Mouse (Mus musculus): Measurements from ENCODE around the gene Inhbb. TPM values are rescaled to one million over a fixed set of nuclear protein-coding genes. Genes with fewer than 3 reads are reported as not detected.

Inhbb gene
- total and polyA plus RNA-seq, 3 experiments: not detected

DNA sequence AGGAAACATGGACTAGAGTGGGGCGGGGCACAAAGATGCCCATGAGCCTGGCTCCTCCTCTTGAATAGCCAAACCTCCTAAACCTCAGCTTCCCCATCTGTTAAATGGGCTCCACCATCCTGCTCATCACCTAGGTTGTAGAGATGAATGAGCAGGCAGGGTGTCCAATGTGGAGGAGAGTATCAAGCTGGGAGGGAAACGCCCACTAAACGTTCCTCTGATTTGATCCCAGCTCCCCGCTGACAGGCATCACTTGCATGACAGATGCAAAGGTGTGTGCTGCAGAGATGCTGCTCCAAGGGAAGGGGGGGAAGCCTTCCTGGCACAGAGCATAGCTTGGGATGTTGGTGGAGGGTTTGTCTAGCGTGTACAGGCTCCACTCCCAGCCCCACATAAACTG is 11.4 kb downstream of the Inhbb start:
- Histone ChIP-seq H3K36me3 (ENCODE audit: control insufficient read depth in 1 of 2, insufficient read depth in 2 of 2, low read length in 2 of 2) (no peaks in the 10 kb centered on the region), H3K4me1 (ENCODE audit: control insufficient read depth in 1 of 2, insufficient read depth in 2 of 2, low read length in 2 of 2) (no peaks in the 10 kb centered on the region), H3K4me3 (ENCODE audit: control insufficient read depth in 1 of 2, insufficient read depth in 1 of 2, low read depth in 2 of 2, low read length in 2 of 2) (no peak overlapping the region), H3K9ac (ENCODE audit: control insufficient read depth, low read depth, low read length, poor library complexity, severe bottlenecking) (no peak overlapping the region), H3K27me3 (ENCODE audit: control insufficient read depth in 1 of 2, insufficient read depth in 2 of 2, low read length in 2 of 2) (no peaks in the 10 kb centered on the region), H3K9me3 (replicated peaks; ENCODE audit: insufficient read depth, low read length) (no peaks in the 10 kb centered on the region), H3K27ac (ENCODE audit: control insufficient read depth, low read depth, low read length) (no peak overlapping the region), H3K79me2 (ENCODE audit: control insufficient read depth, insufficient read depth, low read length, poor library complexity) (no peaks in the 10 kb centered on the region)
- DNase-seq (ENCODE audit: low read depth, low spot score): no peak
- TF ChIP-seq MAFK (IDR thresholded peaks at IDR 0.05; ENCODE audit: borderline replicate concordance, low read depth, low read length) (no peak), CHD1 (IDR thresholded peaks at IDR 0.05; ENCODE audit: low read depth, low read length) (no peak), POLR2AphosphoS2 (IDR thresholded peaks at IDR 0.05; ENCODE audit: low read length) (no peak), POLR2A (IDR thresholded peaks at IDR 0.05; ENCODE audit: control insufficient read depth in 1 of 2, insufficient read depth in 1 of 2, low read depth in 1 of 2, low read length in 2 of 2, poor library complexity in 1 of 2) (no peak), TAL1 (IDR thresholded peaks at IDR 0.05; ENCODE audit: low read length) (no peak), MAZ (IDR thresholded peaks at IDR 0.05; ENCODE audit: low read depth, low read length) (no peak), BHLHE40 (IDR thresholded peaks at IDR 0.05; ENCODE audit: borderline replicate concordance, low read depth, low read length) (no peak), MYC (IDR thresholded peaks at IDR 0.05; ENCODE audit: low read depth, low read length) (no peak)

DNA sequence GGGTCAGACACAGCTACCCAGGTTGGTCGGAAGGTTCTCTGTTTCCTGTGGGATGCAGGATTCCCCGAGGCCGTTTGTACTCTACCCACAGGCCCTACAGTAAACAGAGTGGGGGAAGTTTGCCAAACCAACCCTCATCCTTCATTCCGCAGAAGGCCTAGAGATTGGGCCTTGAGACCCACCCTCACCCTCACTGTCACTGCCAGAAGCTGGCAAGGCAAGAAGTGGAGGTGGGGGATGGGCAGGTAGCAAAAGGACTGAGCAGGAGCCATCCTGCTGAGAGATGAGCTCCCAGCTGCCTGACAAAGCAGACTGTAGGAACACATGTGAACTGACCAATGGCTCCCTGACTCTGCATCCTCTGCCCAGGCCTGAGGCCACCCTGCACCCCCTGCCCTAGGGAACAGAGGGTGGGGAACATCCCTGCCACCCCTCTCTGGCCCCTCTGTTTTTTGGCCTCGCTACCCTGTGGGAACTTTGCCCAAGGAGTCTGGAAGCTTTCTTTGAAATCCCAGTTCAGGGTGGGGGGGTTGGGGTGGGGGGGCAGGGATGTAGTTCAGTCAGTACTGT is 12.4 kb downstream of the Inhbb start:
- Histone ChIP-seq H3K9me3 (replicated peaks; ENCODE audit: insufficient read depth, low read length) (no peaks in the 10 kb centered on the region), H3K36me3 (ENCODE audit: control insufficient read depth in 1 of 2, insufficient read depth in 2 of 2, low read length in 2 of 2) (no peaks in the 10 kb centered on the region), H3K27me3 (ENCODE audit: control insufficient read depth in 1 of 2, insufficient read depth in 2 of 2, low read length in 2 of 2) (no peaks in the 10 kb centered on the region), H3K4me1 (ENCODE audit: control insufficient read depth in 1 of 2, insufficient read depth in 2 of 2, low read length in 2 of 2) (no peaks in the 10 kb centered on the region), H3K9ac (ENCODE audit: control insufficient read depth, low read depth, low read length, poor library complexity, severe bottlenecking) (no peak overlapping the region), H3K27ac (ENCODE audit: control insufficient read depth, low read depth, low read length) (no peak overlapping the region), H3K79me2 (ENCODE audit: control insufficient read depth, insufficient read depth, low read length, poor library complexity) (no peaks in the 10 kb centered on the region), H3K4me3 (ENCODE audit: control insufficient read depth in 1 of 2, insufficient read depth in 1 of 2, low read depth in 2 of 2, low read length in 2 of 2) (no peak overlapping the region)
- TF ChIP-seq EP300 (IDR thresholded peaks at IDR 0.05; ENCODE audit: low read depth in 1 of 2, low read length in 2 of 2) (no peak), E2F4 (IDR thresholded peaks at IDR 0.05; ENCODE audit: borderline replicate concordance, low read depth, low read length) (no peak), NELFE (IDR thresholded peaks at IDR 0.05; ENCODE audit: low read depth, low read length) (no peak), CTCF (IDR thresholded peaks at IDR 0.05 in 2 of 3, conservative IDR thresholded peaks at IDR 0.05 in 1 of 3; ENCODE audit: control insufficient read depth in 1 of 3, insufficient read depth in 1 of 3, low read depth in 2 of 3, low read length in 3 of 3, poor library complexity in 1 of 3, severe bottlenecking in 1 of 3) (no peak), JUND (IDR thresholded peaks at IDR 0.05; ENCODE audit: low read depth, low read length) (no peak), NRF1 (IDR thresholded peaks at IDR 0.05; ENCODE audit: insufficient read depth, low read depth, low read length, poor library complexity, severe bottlenecking) (no peak), TAL1 (IDR thresholded peaks at IDR 0.05; ENCODE audit: low read length) (no peak), POLR2A (IDR thresholded peaks at IDR 0.05; ENCODE audit: control insufficient read depth in 1 of 2, insufficient read depth in 1 of 2, low read depth in 1 of 2, low read length in 2 of 2, poor library complexity in 1 of 2) (no peak), BHLHE40 (IDR thresholded peaks at IDR 0.05; ENCODE audit: borderline replicate concordance, low read depth, low read length) (no peak), GABPA (IDR thresholded peaks at IDR 0.05; ENCODE audit: low read depth, low read length) (no peak), MXI1 (IDR thresholded peaks at IDR 0.05; ENCODE audit: low read depth, low read length) (no peak), MYC (IDR thresholded peaks at IDR 0.05; ENCODE audit: low read depth, low read length) (no peak), SMC3 (IDR thresholded peaks at IDR 0.05; ENCODE audit: low read depth, low read length) (no peak), POLR2AphosphoS5 (IDR thresholded peaks at IDR 0.05; ENCODE audit: borderline replicate concordance, low read depth, low read length) (no peak), ZC3H11A (IDR thresholded peaks at IDR 0.05; ENCODE audit: low read depth, low read length) (no peak), CHD2 (IDR thresholded peaks at IDR 0.05; ENCODE audit: low read length) (no peak), GATA1 (IDR thresholded peaks at IDR 0.05; ENCODE audit: low read depth, low read length) (no peak)
- no peak for DNase-seq (ENCODE audit: low read depth, low spot score)

Measured in MEL (cell line).